Mouse (Mus musculus) heart, postnatal 14 days (tissue): Measurements from ENCODE around the gene Ankzf1. TPM values are rescaled to one million over a fixed set of nuclear protein-coding genes. Genes with fewer than 3 reads are reported as not detected.

ENCODE experiments used
- DNase-seq, 2 experiments: peaks; one replicate each; pipeline ENCODE4 v3.0.0; 2021 to 2022
- intact Hi-C: fragments of 180-260 bp; cut with DNase I; formaldehyde crosslinking; loops from one replicate; pipeline ENCODE4 v1.15.1; 2025
- total RNA-seq, 2 experiments: library from RNA; stranded (reverse); gene quantifications; 2 replicates each; pipeline ENCODE4 v1.2.3; 2021

The Ankzf1 gene
- total RNA-seq, 2 experiments from 2014 or later: 13.5 to 13.6 TPM

- DNase-seq: no peak
- intact Hi-C loops: no loop called here
Measured at GRCm38 (mm10) chr1:75185495-75185894, 6.5 kb upstream of the Ankzf1 start.

GRCm38 (mm10) chr1:75187126-75187525 is 4.8 kb upstream of the Ankzf1 start:
- no peak for DNase-seq
- intact Hi-C loops: no loop called here

GRCm38 (mm10) chr1:75187914-75188483 is 4.0 kb upstream of the Ankzf1 start:
- intact Hi-C loops: no loop called here
- DNase-seq: no peak

GRCm38 (mm10) chr1:75190577-75190976 is 1.4 kb upstream of the Ankzf1 start:
- intact Hi-C loops: no loop called here
- no peak for DNase-seq

- no peak for DNase-seq
- intact Hi-C loops: no loop called here
Measured at GRCm38 (mm10) chr1:75191258-75191621, 711 bp upstream of the Ankzf1 start.

GRCm38 (mm10) chr1:75192452-75192851 is 501 bp downstream of the Ankzf1 start:
- DNase-seq: peak; percentile 43 to 50
- intact Hi-C loops: loop anchor here (2.0 kb wide), 1 partner anchor 18 kb away; the partner anchor contains the start of genes Glb1l and Stk16

- no peak for DNase-seq
- intact Hi-C loops: no loop called here
Measured at GRCm38 (mm10) chr1:75201236-75201635, 9.3 kb downstream of the Ankzf1 start.

GRCm38 (mm10) chr1:75208967-75209678 is 17.2 kb downstream of the Ankzf1 start:
- peak; percentile 27 to 60 for DNase-seq
- intact Hi-C loops: loop anchor here (2.0 kb wide), 1 partner anchor 66 kb away; the partner anchor contains the start of genes Cnppd1 and Retreg2

GRCm38 (mm10) chr1:75210136-75211087 is 18.5 kb downstream of the Ankzf1 start, which contains the start of the genes Glb1l and Stk16:
TSS of gene Glb1l (minus strand) at chr1:75210813.
TSS of gene Stk16 (plus strand) at chr1:75210838.
- peak; percentile 95 to 98 for DNase-seq
- intact Hi-C loops: loop anchor here (2.0 kb wide), 1 partner anchor 18 kb away; the partner anchor contains the start of genes Ankzf1 and Atg9a

- intact Hi-C loops: loop anchor here (2.0 kb wide), 1 partner anchor 18 kb away; the partner anchor contains the start of genes Ankzf1 and Atg9a
Measured at GRCm38 (mm10) chr1:75211141-75211708, 19.3 kb downstream of the Ankzf1 start.

GRCm38 (mm10) chr1:75212542-75212941 is 20.6 kb downstream of the Ankzf1 start:
- intact Hi-C loops: no loop called here
- DNase-seq: no peak

More at GRCm38 (mm10) chr1:75211141-75211708, 19.3 kb downstream of the Ankzf1 start:
- no peak for DNase-seq

GRCm38 (mm10) chr1:75213096-75213495 is 21.1 kb downstream of the Ankzf1 start:
- intact Hi-C loops: no loop called here
- no peak for DNase-seq

- intact Hi-C loops: no loop called here
- no peak for DNase-seq
Measured at GRCm38 (mm10) chr1:75214442-75214841, 22.5 kb downstream of the Ankzf1 start.

GRCm38 (mm10) chr1:75214886-75215285 is 22.9 kb downstream of the Ankzf1 start:
- intact Hi-C loops: no loop called here
- DNase-seq: peak; percentile 67 to 81

- DNase-seq: no peak
- intact Hi-C loops: no loop called here
Measured at GRCm38 (mm10) chr1:75215785-75216184, 23.8 kb downstream of the Ankzf1 start.

- DNase-seq: peak; percentile 56 to 75
- intact Hi-C loops: no loop called here
Measured at GRCm38 (mm10) chr1:75216797-75217585, 25.0 kb downstream of the Ankzf1 start.

- intact Hi-C loops: no loop called here
- no peak for DNase-seq
Measured at GRCm38 (mm10) chr1:75217893-75218226, 25.9 kb downstream of the Ankzf1 start.

GRCm38 (mm10) chr1:75218227-75219001 is 26.5 kb downstream of the Ankzf1 start:
- peak; percentile 70 to 80 for DNase-seq
- intact Hi-C loops: no loop called here

GRCm38 (mm10) chr1:75219078-75219477 is 27.1 kb downstream of the Ankzf1 start:
- peak; percentile 84 to 91 for DNase-seq
- intact Hi-C loops: no loop called here
